8 mouse cellular contexts compared by ENCODE assay signal in the genomic region with DNA sequence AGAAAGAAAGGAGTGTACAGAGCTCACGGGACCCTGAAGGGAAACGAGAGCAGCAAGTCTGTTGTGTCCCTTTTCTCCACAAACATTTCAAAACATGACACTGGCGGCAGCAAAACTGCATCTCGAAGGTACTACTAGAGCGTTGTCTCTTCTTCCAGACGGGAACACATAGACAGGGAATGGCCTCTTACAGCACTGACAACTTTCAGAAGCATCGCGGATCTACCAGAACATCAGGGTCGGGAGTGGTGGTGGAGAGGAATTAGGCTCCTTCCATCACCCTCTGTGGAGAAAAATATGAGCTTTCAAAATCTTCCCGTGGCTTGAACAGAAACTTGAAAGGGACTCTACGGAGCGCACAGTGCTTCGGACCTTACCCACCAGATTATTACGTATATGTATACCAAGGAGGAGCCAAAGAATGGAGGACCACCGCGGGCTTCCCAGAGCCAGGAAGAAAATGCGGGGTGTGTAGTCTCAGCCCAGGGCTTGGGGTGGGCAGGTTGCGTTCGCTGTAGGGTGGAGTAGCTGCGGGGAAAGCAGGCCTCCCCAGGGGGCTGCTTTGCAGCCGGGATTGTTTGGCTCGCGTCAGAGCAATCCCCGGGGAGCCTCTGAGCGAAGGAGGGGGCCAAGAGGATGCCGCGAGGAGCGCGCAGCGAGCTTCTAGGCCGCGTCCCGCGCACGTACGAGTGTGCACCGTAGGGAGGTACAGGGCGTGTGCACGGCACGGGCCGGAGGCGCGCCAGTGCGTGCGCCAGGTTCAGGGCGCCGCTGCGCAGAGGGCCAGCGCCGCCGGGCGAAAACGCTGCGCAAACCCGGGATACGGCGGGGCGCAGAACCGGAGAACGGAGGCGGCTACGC. TPM values are rescaled to one million over a fixed set of nuclear protein-coding genes. Genes with fewer than 3 reads are reported as not detected.
DNase-seq lines count a peak whose midpoint lies in the region; TF ChIP-seq lines count a peak whose summit lies in the region.

A gene (plus strand): TSS at position 799 of the 861 bp plus-strand sequence.

- no peaks in the 10 kb centered on the region for H3K9me3 ChIP-seq in MEL (replicated peaks; ENCODE audit: insufficient read depth, low read length)
- no peaks in the 10 kb centered on the region for H3K9me3 ChIP-seq in hindbrain, embryonic 10.5 days

- peak within 1 kb of the TSS; percentile 79 to 93 for H3K4me3 ChIP-seq in MEL (ENCODE audit: control insufficient read depth in 1 of 2, insufficient read depth in 1 of 2, low read depth in 2 of 2, low read length in 2 of 2)
- peak within 1 kb of the TSS; percentile 93 for H3K4me3 ChIP-seq in hindbrain, embryonic 10.5 days

- peaks cover 37% of the 10 kb centered on the region for H3K79me2 ChIP-seq in MEL (ENCODE audit: control insufficient read depth, insufficient read depth, low read length, poor library complexity)

- TF ChIP-seq EP300 in MEL (IDR thresholded peaks at IDR 0.05; ENCODE audit: low read depth in 1 of 2, low read length in 2 of 2) = no peak

- TF ChIP-seq RAD21 in MEL (IDR thresholded peaks at IDR 0.05; ENCODE audit: low read depth, low read length) = no peak

- peaks cover 18 to 21% of the 10 kb centered on the region in 2 experiments for H3K4me1 ChIP-seq in MEL (ENCODE audit: control insufficient read depth in 1 of 2, insufficient read depth in 2 of 2, low read length in 2 of 2)
- H3K4me1 ChIP-seq in hindbrain, embryonic 10.5 days (replicated peaks) = peaks cover 46% of the 10 kb centered on the region

- no peak for TF ChIP-seq CTCF in MEL (IDR thresholded peaks at IDR 0.05 in 2 of 3, conservative IDR thresholded peaks at IDR 0.05 in 1 of 3; ENCODE audit: control insufficient read depth in 1 of 3, insufficient read depth in 1 of 3, low read depth in 2 of 3, low read length in 3 of 3, poor library complexity in 1 of 3, severe bottlenecking in 1 of 3)

- H3K27me3 ChIP-seq in MEL (ENCODE audit: control insufficient read depth in 1 of 2, insufficient read depth in 2 of 2, low read length in 2 of 2) = peaks cover 9 to 14% of the 10 kb centered on the region in 2 experiments
- H3K27me3 ChIP-seq in hindbrain, embryonic 10.5 days (ENCODE audit: insufficient read depth, poor library complexity, severe bottlenecking) = peaks cover 24% of the 10 kb centered on the region

- peaks cover 0 to 22% of the 10 kb centered on the region in 2 experiments; a peak in 2 of 4 replicates for H3K36me3 ChIP-seq in MEL (ENCODE audit: control insufficient read depth in 1 of 2, insufficient read depth in 2 of 2, low read length in 2 of 2)
- no peaks in the 10 kb centered on the region for H3K36me3 ChIP-seq in hindbrain, embryonic 10.5 days

- WGBS in hindbrain, embryonic 10.5 days = 1% methylated on average over 62 of the region's 62 CpGs

- peak within 1 kb of the TSS; percentile 59 for H3K27ac ChIP-seq in MEL (ENCODE audit: control insufficient read depth, low read depth, low read length)
- peak within 1 kb of the TSS; percentile 98 for H3K27ac ChIP-seq in hindbrain, embryonic 10.5 days

- DNase-seq in MEL (ENCODE audit: low read depth, low spot score) (peak; percentile 88), adipocyte (ENCODE audit: low spot score) (no peak)
- DNase-seq in c-Kit-positive CD71-positive TER-119-positive erythroid progenitor cells, embryonic 14.5 days (ENCODE audit: low spot score) = peak; percentile 27
- DNase-seq in frontal cortex, adult 2 months (ENCODE audit: extremely low spot score in 1 of 2, low spot score in 1 of 2) = peak; percentile 79 to 88
- no peak for DNase-seq in hindbrain, embryonic 10.5 days (ENCODE audit: low spot score)
- peak; percentile 86 to 87 for DNase-seq in layer of hippocampus, postnatal 36 days
- DNase-seq in lung, postnatal 14 days = peak; percentile 71
- peak; percentile 90 for DNase-seq in right cerebral cortex, adult 18-20 months

- H3K9ac ChIP-seq in MEL (ENCODE audit: control insufficient read depth, low read depth, low read length, poor library complexity, severe bottlenecking) = peak within 1 kb of the TSS; percentile 81

- no peak for TF ChIP-seq POLR2A in MEL (IDR thresholded peaks at IDR 0.05; ENCODE audit: control insufficient read depth in 1 of 2, insufficient read depth in 1 of 2, low read depth in 1 of 2, low read length in 2 of 2, poor library complexity in 1 of 2)

TF ChIP-seq in MEL, 35 proteins besides CTCF, POLR2A, EP300 and RAD21:
- TF ChIP-seq TCF12 (IDR thresholded peaks at IDR 0.05; ENCODE audit: low read depth, low read length) = no peak
- TF ChIP-seq ZMIZ1 (IDR thresholded peaks at IDR 0.05; ENCODE audit: low read depth, low read length) = no peak
- TF ChIP-seq ZC3H11A (IDR thresholded peaks at IDR 0.05; ENCODE audit: low read depth, low read length) = 0 out of 2 replicates have a peak, but pooled peaks have one; percentile 6
- no peak for TF ChIP-seq RCOR1 (IDR thresholded peaks at IDR 0.05; ENCODE audit: low read depth, low read length)
- no peak for TF ChIP-seq MAX (IDR thresholded peaks at IDR 0.05; ENCODE audit: low read length)
- peak; percentile 68 for TF ChIP-seq NRF1 (IDR thresholded peaks at IDR 0.05; ENCODE audit: insufficient read depth, low read depth, low read length, poor library complexity, severe bottlenecking)
- TF ChIP-seq UBTF (IDR thresholded peaks at IDR 0.05; ENCODE audit: borderline replicate concordance, insufficient read depth, low read depth, low read length) = peak; percentile 94; the same call in 1 of the 2 replicates
- no peak for TF ChIP-seq ETS1 (IDR thresholded peaks at IDR 0.05; ENCODE audit: low read depth, low read length)
- TF ChIP-seq SMC3 (IDR thresholded peaks at IDR 0.05; ENCODE audit: low read depth, low read length) = peak; percentile 6; the same call in 1 of the 2 replicates
- TF ChIP-seq NELFE (IDR thresholded peaks at IDR 0.05; ENCODE audit: low read depth, low read length) = 0 out of 2 replicates have a peak, but pooled peaks have one; percentile 12
- TF ChIP-seq HCFC1 (IDR thresholded peaks at IDR 0.05; ENCODE audit: low read depth, low read length) = 0 out of 2 replicates have a peak, but pooled peaks have one; percentile 13
- TF ChIP-seq MEF2A (IDR thresholded peaks at IDR 0.05; ENCODE audit: extremely low read depth, insufficient replicate concordance, low read depth, low read length, poor library complexity, severe bottlenecking) = no peak
- TF ChIP-seq POLR2AphosphoS5 (IDR thresholded peaks at IDR 0.05; ENCODE audit: borderline replicate concordance, low read depth, low read length) = peak; percentile 40; the same call in 1 of the 2 replicates
- TF ChIP-seq USF1 (IDR thresholded peaks at IDR 0.05; ENCODE audit: low read depth, low read length) = 0 out of 2 replicates have a peak, but pooled peaks have one; percentile 2

RNA-seq across cellular contexts. Expression of the gene that starts here (rescaled TPM):
- 19.1 and 19.7 TPM in 2 replicates for total RNA-seq in MEL (2012; rRNA removed)
- 10 to 100 TPM in 1 of 2 experiments, not detected in 1; 16.0 TPM for polyA plus RNA-seq in MEL (2012; ENCODE audit: insufficient read depth in 1 of 2, insufficient read length in 2 of 2, low read depth in 1 of 2, low replicate concordance in 2 of 2, missing spikeins in 1 of 2)
- polyA plus RNA-seq in frontal cortex, adult 2 months (2012; rRNA removed) = 44.4 and 56.5 TPM in 2 replicates
- polyA plus RNA-seq in hindbrain, embryonic 10.5 days (2016; fragmentation: Nextera tagmentation; extraction: Ambion mirVana) = 11.1 and 14.4 TPM in 2 replicates
- total RNA-seq in layer of hippocampus, postnatal 36 days (2021) = 10 to 100 TPM; 67.5 to 75.6 TPM

Comparison
In these comparisons a context has a peak if more than half of its experiments do, and no peak if none do; other contexts are left out.
1. DNase-seq: peak in MEL (single experiment), c-Kit-positive CD71-positive TER-119-positive erythroid progenitor cells, embryonic 14.5 days (single experiment), frontal cortex, adult 2 months (2 of 2), layer of hippocampus, postnatal 36 days (2 of 2), lung, postnatal 14 days (single experiment) and right cerebral cortex, adult 18-20 months (single experiment); none in hindbrain, embryonic 10.5 days (single experiment) and adipocyte (single experiment).